Mouse (Mus musculus) cerebellum, adult 2 months (tissue): ENCODE results near the gene Slc10a7. TPM values are rescaled to one million over a fixed set of nuclear protein-coding genes. Genes with fewer than 3 reads are reported as not detected.
"Not testable (repeated sequence)": the region's sequence is repeated elsewhere in the genome, so short reads cannot be mapped to it uniquely, and the experiment has no call there.

Experiments used
- DNase-seq, 2 experiments: peaks; one replicate each; pipeline ENCODE4 v3.0.0; 2021
- H3K27ac ChIP-seq: fragments of 200-500 bp; 2 replicates; pipeline ENCODE4 v1.5.1; 2012; ENCODE audit warnings: low read length, control low read depth, inconsistent platforms; ENCODE audit not compliant: insufficient read depth
- H3K27me3 ChIP-seq: fragments of 200-500 bp; 2 replicates; pipeline ENCODE4 v1.6.1; 2012; ENCODE audit warnings: inconsistent platforms, mild to moderate bottlenecking, low read length, moderate library complexity; ENCODE audit not compliant: control insufficient read depth, insufficient read depth
- H3K4me1 ChIP-seq: fragments of 200-500 bp; 2 replicates; pipeline ENCODE4 v1.6.1; 2011; ENCODE audit warnings: low read length; ENCODE audit not compliant: control insufficient read depth, insufficient read depth
- H3K4me3 ChIP-seq: fragments of 200-500 bp; replicated peaks from 2 replicates; pipeline ENCODE3; 2011; ENCODE audit warnings: mild to moderate bottlenecking, low read depth, low read length, control low read depth; ENCODE audit not compliant: insufficient read depth
- CTCF ChIP-seq: fragments of 200-500 bp; IDR thresholded peaks from 2 replicates; pipeline ENCODE4 v1.5.1; 2011; ENCODE audit warnings: low read depth, mild to moderate bottlenecking, control low read depth, low read length, moderate library complexity, borderline replicate concordance; ENCODE audit not compliant: insufficient read depth
- POLR2A ChIP-seq: fragments of 200-500 bp; IDR thresholded peaks from 2 replicates; pipeline ENCODE4 v1.6.1; 2011; ENCODE audit warnings: low read length, control low read depth, borderline replicate concordance; ENCODE audit not compliant: insufficient read depth
- WGBS: fragments of 180-500 bp; shearing (Covaris S2); methylation state at CpG from one replicate; pipeline ENCODE4 v1.1.7; 2018; 5-methylcytosine and 5-hydroxymethylcytosine counted together
- polyA plus RNA-seq: library from polyadenylated mRNA; depleted of rRNA; stranded (reverse); fragments of >200 nt; gene quantifications from 2 replicates; pipeline ENCODE4 v1.2.3, GENCODE M21; 2012

Gene Slc10a7
- polyA plus RNA-seq, 1 experiment: 6.7 TPM

DNA sequence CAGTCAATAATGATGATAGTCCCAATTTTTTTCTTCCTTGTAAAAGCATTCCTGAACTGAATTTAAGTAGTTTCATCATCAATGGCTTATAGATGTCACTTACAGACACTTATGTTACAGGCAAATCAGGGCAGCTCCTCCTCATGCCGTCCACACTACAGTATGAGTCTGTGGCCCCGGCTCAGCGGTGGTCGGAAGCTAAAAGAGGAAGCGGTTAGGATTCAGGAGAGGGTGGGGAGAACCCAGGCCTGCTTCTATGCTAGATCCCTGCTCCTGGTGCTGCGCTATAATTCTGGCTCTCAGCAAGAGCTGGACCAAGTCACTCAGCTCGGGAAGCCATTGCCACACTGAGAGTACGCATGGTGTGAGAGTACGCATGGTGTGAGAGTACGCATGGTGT lies 201.8 kb downstream of the Slc10a7 start:
- DNase-seq: no peak
- Histone ChIP-seq H3K27ac (no peak overlapping the region), H3K4me3 (no peak overlapping the region), H3K27me3 (no peaks in the 10 kb centered on the region), H3K4me1 (no peaks in the 10 kb centered on the region; the same call in 1 of the 2 replicates)
- 97% methylated on average over 10 of the region's 10 CpGs for WGBS
- TF ChIP-seq CTCF (no peak), POLR2A (no peak)

- no peak overlapping the region for H3K4me3 ChIP-seq
- WGBS: 55% methylated on average over 4 of the region's 4 CpGs
- H3K27me3 ChIP-seq: no peaks in the 10 kb centered on the region
- H3K4me1 ChIP-seq: no peaks in the 10 kb centered on the region; the same call in 1 of the 2 replicates
- no peak for DNase-seq
- no peak for TF ChIP-seq POLR2A
- no peak for TF ChIP-seq CTCF
- H3K27ac ChIP-seq: no peak overlapping the region
These were observed 205.7 kb downstream of the Slc10a7 start for GRCm38 (mm10) chr8:78714880-78715279.

DNA sequence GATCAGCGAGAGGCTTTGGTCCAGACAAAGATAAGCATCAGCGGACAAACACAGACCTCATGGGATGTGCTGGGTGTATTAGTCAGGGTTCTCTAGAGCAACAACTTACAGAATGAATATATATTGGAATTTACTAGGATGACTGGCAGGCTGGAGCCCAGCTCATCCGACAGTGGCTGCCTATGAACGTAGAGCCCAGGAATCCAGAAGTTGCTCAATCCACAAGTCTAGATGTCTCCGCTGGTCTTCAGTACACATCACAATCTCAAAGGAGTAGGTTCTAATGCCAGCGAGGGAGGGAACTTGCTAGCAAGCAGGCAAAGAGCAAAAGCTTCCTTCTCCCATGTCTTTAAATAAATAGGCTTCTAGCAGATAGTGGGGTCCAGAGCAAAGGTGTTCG lies 207.4 kb downstream of the Slc10a7 start:
- H3K4me1 ChIP-seq: no peaks in the 10 kb centered on the region; the same call in 1 of the 2 replicates
- no peak overlapping the region for H3K4me3 ChIP-seq
- TF ChIP-seq CTCF (no peak), POLR2A (no peak)
- no peaks in the 10 kb centered on the region for H3K27me3 ChIP-seq
- WGBS: 96% methylated on average over 7 of the region's 7 CpGs
- H3K27ac ChIP-seq: no peak overlapping the region
- no peak for DNase-seq

GRCm38 (mm10) chr8:78717191-78717590 lies 208.0 kb downstream of the Slc10a7 start:
- not testable (repeated sequence) for H3K27ac ChIP-seq, H3K27me3 ChIP-seq, DNase-seq, H3K4me1 ChIP-seq, H3K4me3 ChIP-seq
- 90% methylated on average over 10 of the region's 10 CpGs for WGBS

GRCm38 (mm10) chr8:78719279-78720040 lies 210.3 kb downstream of the Slc10a7 start:
- DNase-seq: no peak
- Histone ChIP-seq H3K4me3 (no peak overlapping the region), H3K4me1 (no peaks in the 10 kb centered on the region), H3K27me3 (no peaks in the 10 kb centered on the region), H3K27ac (no peak overlapping the region)
- TF ChIP-seq CTCF (no peak; the same call in 1 of the 2 replicates), POLR2A (no peak)
- WGBS: 93% methylated on average over 10 of the region's 10 CpGs

- TF ChIP-seq POLR2A (no peak), CTCF (no peak)
- H3K4me3 ChIP-seq: no peak overlapping the region
- 84% methylated on average over 8 of the region's 8 CpGs for WGBS
- no peaks in the 10 kb centered on the region for H3K27me3 ChIP-seq
- DNase-seq: no peak
- no peaks in the 10 kb centered on the region for H3K4me1 ChIP-seq
- no peak overlapping the region for H3K27ac ChIP-seq
These were observed 210.9 kb downstream of the Slc10a7 start for GRCm38 (mm10) chr8:78720041-78720414.

DNA sequence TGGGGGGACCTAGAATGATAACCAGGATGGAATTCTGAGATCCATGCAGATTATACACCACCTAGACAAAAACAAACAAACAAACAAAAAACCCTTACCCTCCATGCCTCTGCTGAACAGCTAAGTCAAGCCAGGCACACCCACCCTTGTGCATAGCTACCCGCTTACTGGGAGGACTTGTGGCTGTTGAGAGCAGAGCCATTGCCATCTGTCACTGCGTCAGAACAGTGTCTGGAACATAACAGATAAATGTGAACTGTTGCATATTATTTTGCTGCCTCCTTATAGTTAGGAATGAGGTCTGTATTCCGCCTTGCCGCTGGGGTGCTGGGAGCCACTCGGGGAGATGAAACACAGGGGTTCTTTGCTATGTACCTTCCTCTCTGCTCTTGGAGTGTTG lies 212.4 kb downstream of the Slc10a7 start:
- no peak for TF ChIP-seq POLR2A
- no peak for TF ChIP-seq CTCF
- DNase-seq: no peak
- Histone ChIP-seq H3K27ac (no peak overlapping the region), H3K4me1 (no peaks in the 10 kb centered on the region), H3K4me3 (no peak overlapping the region), H3K27me3 (no peaks in the 10 kb centered on the region)
- WGBS: 75% methylated on average over 5 of the region's 5 CpGs

DNA sequence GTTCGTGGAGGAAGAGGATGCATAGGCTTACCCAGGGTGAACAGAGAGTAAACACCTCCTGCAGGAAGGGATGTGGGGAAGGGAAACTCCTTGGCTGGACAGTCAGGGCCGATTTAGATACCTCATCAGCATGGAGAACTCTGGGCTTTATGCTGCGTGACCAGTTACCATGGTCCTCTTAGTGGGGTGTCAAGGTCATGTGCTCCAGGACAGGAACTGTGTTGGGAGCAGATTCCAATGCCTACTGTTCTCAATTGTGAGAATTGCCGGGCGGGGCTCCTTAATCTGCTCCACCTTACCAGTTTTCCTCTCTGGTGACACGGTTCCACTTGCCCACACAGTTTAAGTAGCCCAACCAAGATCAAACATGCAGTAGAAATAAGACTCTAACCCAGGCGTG lies 213.1 kb downstream of the Slc10a7 start:
- TF ChIP-seq POLR2A (no peak), CTCF (no peak)
- WGBS: 81% methylated on average over 7 of the region's 7 CpGs
- no peak overlapping the region for H3K27ac ChIP-seq
- no peak for DNase-seq
- no peaks in the 10 kb centered on the region for H3K27me3 ChIP-seq
- H3K4me3 ChIP-seq: no peak overlapping the region
- no peaks in the 10 kb centered on the region for H3K4me1 ChIP-seq
